14 mouse cellular contexts compared by ENCODE assay signal in genomic region chr7:113828576-113828975, GRCm38 (mm10).
"Had no signal": no experiment of that assay in that cellular context is flagged by ENCODE, and none has a peak within 500 bp of the region (broad histone marks: within the 10 kb centered on the region; RNA-seq: fewer than 3 reads in every experiment).

No protein-coding gene starts in this region.

- H3K4me2 ChIP-seq: limb, embryonic 13.5 days; stomach, embryonic 15.5 days had no signal

- H3K9me3 ChIP-seq: limb, embryonic 13.5 days; stomach, embryonic 15.5 days had no signal

- ATAC-seq: inflammation-experienced regulatory T-cells, adult 6 months had no signal

- H3K36me3 ChIP-seq: limb, embryonic 13.5 days; stomach, embryonic 15.5 days had no signal

- H3K27ac ChIP-seq: kidney, postnatal 0 days; limb, embryonic 13.5 days; liver, embryonic 14.5 days; stomach, embryonic 15.5 days had no signal

- H3K27me3 ChIP-seq: limb, embryonic 13.5 days; stomach, embryonic 15.5 days had no signal

- H3K9ac ChIP-seq: limb, embryonic 13.5 days; liver, embryonic 14.5 days; stomach, embryonic 15.5 days had no signal

- H3K4me3 ChIP-seq: limb, embryonic 13.5 days; stomach, embryonic 15.5 days had no signal

- DNase-seq: kidney, adult 9 months; kidney, postnatal 36 days; layer of hippocampus, adult 9-11 months; layer of hippocampus, postnatal 36 days; lung, adult 18-20 months; right cerebral cortex, postnatal 4 days; spleen, adult 18-20 months; thymus, adult 2 months; thymus, postnatal 25 days had no signal
